Mouse (Mus musculus): ENCODE results near the gene Plekhg3.
A peak's percentile ranks its signal among the peaks of the same experiment; 100 is the strongest.

The Plekhg3 gene

GRCm38 (mm10) chr12:76530580-76531139 is at the start of gene Plekhg3:
Gene Plekhg3, plus strand, starts transcription at chr12:76530891.
- DNase-seq, result no peak

GRCm38 (mm10) chr12:76482446-76482845 is 48.2 kb upstream of the Plekhg3 start:
- no peak for DNase-seq

DNA sequence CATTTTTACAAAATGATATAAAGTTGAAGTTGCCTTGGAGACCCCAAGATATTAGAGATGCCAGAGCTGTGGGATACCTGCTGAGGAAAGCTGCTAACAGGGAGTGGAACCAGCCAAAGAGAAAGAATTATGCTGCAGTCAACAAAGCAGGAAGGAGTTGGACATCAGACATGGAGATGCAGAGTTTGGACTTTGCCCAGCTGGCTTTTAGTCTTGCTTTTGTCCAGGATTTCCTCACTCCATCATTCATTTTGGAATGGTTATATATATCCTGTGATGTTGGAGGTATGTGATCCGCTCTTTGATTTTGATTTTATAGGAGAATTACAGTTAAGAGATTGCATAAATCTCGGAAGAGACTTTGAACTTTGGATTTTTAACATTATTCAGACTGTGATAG is 47.7 kb upstream of the Plekhg3 start:
- no peak for DNase-seq

- no peak for DNase-seq
Measured at GRCm38 (mm10) chr12:76484881-76485280, 45.8 kb upstream of the Plekhg3 start.

DNA sequence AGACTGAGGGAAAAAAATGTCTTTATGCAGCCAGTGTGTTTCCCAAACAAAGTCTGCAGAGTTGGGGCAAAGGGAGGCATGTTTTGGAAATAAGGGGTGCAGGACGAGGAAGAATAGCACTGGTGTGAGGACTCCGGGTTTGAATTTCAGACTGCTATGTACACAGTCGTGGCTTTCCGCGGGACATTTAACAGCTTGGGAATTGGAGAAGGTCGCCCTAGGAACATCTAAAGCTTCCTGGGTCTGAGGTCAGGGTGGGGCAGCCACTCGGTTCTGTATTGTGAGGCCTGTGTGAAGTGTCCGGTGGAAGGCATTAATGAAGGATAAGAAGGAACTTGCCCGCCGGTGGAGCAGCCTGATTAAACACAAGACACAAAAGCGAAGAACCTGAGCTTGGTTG is 45.3 kb upstream of the Plekhg3 start:
- no peak for DNase-seq

DNA sequence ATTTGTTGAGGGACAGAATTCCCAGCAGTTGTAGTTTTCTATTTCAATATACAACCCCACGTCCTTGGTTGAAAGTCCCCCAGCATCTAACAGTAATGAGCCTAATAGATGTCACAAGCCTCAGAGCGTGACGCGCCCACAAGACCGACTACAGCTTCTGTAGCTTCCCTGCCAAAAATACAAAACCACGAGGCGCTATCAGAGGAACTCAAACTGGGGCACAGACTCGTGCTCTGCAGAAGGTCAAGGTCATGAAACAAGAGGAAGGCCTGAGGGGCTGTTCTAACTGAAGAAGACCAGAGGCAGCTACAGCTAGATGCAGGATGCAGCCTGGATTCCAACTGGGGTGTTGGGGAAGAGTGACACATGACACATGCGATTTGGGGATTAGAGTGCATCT is 43.7 kb upstream of the Plekhg3 start:
- DNase-seq, result no peak

DNA sequence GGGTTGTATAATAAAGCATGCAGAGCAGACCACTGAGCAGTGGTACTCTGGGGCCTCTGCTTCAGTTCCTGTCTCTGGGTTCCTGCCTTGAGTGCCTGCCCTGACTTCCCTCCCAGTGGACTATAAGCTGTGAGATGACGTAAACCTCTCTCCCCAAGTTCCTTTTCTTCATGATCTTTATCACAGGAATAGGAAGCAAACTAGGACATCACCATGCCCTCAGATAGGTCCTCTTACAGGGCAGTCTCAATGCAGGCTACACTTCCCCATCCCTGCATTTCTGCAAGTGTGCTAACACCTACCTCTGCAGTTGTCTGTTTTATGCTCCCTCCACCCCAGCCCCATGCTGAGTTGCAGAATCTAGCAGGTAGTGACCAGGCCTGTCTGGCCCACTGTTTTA is 39.9 kb upstream of the Plekhg3 start:
- no peak for DNase-seq

DNA sequence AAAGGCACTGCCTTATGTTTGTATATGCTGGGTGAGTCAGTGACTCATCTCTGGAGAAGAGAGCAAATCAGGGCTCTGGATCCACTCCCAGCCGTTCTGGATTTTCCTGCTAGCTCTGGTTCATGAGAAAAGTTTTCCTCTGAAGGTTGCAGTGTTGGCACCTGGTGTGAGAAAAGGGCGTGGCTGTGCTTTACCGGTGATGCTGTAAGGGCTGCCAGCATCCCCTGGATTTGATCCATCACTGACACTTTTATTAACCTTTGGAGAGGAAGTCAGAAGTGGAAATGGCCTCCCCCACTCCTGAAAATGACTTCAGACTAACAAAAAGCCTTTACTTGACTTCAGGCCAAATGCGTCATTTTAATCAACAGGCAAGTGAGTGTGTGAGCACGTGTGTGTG is 37.2 kb upstream of the Plekhg3 start:
- no peak for DNase-seq

DNA sequence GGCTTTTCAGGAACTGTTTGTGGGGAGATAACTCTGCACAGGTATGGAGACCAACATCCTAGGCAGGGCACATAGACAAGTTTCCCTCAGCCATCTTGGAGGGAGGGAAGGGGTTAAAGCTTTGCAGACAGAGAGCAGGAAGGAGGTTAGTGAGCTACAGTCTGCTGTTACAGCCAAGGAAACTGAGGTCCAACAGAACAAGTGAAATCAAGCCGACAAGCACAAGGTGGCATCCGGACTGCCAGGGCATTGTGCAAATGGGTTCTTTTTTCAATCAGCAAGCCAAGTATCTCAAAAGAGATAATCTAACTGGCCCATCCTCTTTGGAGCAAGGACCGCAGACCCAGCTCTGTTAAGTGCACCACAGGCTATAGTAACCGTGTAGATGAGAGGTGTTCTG is 35.3 kb upstream of the Plekhg3 start:
- DNase-seq, result no peak

- DNase-seq, result peak; percentile 78 to 80
Measured at GRCm38 (mm10) chr12:76496324-76496723, 34.4 kb upstream of the Plekhg3 start.

GRCm38 (mm10) chr12:76499276-76499675 is 31.4 kb upstream of the Plekhg3 start:
- DNase-seq, result no peak

GRCm38 (mm10) chr12:76500055-76500454 is 30.6 kb upstream of the Plekhg3 start:
- no peak for DNase-seq

- DNase-seq, result no peak
Measured at GRCm38 (mm10) chr12:76500896-76501295, 29.8 kb upstream of the Plekhg3 start.

DNA sequence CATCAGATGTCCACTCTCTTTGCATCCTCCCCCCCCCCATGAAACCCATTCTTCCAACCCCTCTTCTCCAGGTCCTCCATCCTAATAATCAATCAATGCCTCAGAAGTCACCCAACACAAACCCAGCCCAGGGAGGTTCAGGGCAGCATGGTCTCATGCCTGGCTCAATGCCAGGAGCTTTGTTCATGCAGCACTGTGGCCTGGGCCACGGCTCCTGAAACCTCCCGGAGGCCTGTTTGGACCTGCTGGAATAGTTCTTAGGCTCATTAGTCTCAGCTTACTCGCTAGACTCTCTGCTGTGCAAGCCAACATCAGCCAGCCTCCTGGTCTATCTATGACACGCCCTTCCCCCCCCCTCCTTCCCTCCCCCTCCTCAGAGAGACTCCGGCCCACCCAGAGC is 27.7 kb upstream of the Plekhg3 start:
- no peak for DNase-seq

- peak; percentile 37 to 53 for DNase-seq
Measured at GRCm38 (mm10) chr12:76506522-76506921, 24.2 kb upstream of the Plekhg3 start.

DNA sequence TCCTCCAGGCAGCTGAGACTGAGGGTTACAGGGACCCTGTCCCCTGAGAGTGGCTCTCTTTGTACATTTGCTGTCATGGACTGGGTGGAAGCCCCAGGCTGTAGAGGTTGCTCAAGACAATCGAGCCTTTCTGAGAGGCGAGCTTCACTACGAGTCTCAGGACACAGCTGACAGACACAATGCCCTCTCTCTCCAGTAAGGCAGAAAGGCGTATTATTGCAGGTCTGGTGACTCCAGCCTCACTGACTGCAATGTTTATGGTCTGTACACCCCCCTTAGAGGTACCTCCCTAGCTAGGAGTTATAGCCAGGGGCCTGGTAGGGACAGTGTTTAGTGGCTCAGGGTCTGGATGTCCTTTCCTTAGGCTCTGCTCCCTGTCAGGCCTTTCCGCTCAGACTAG is 22.9 kb upstream of the Plekhg3 start:
- no peak for DNase-seq

GRCm38 (mm10) chr12:76508909-76509440 is 21.7 kb upstream of the Plekhg3 start:
- DNase-seq, result no peak

GRCm38 (mm10) chr12:76512731-76513130 is 18.0 kb upstream of the Plekhg3 start:
- DNase-seq, result peak; percentile 82 to 87

DNA sequence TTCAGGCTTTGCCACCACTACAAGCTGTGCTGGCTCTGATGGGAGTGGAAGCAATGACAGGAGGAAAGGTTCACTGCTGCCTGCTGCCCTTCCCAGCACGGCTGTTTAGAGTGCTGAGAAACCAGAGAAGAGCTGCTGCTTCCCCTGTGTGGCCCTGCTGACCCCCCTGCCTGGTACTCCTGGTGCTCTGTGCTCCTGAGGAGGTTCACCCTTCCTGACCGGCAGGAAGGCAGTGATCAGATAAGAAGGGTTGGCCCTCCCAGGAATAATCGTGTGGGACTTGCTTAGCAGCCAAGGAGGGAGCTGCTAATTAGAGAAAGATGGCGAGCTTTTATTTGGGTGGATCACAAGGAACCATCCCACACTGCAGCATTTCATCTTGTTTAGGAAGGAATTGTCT is 15.8 kb upstream of the Plekhg3 start:
- peak; percentile 40 to 46 for DNase-seq

DNA sequence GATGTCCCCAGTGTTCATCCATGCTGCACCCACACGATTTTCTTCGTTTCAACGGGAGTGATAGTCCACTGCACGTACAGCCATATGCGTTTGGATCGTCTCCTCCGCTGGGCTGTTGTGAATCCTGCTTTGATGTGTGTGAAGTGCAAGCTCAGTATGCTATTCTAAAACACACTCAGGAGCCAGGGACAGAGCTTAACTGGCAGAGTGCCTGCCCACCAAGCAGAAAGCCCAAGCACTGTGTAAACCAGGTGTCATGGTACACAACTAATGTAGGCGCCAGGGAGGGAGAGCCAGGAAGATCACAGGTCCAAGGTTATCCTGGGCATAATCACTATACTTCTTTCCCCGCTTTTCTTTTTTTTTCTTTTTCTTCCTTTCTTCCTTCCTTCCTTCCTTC is 12.7 kb upstream of the Plekhg3 start:
- DNase-seq, result peak in 1 of 2 experiments; percentile 50

GRCm38 (mm10) chr12:76518909-76519842 is 11.5 kb upstream of the Plekhg3 start:
- peak; percentile 83 to 86 for DNase-seq

DNA sequence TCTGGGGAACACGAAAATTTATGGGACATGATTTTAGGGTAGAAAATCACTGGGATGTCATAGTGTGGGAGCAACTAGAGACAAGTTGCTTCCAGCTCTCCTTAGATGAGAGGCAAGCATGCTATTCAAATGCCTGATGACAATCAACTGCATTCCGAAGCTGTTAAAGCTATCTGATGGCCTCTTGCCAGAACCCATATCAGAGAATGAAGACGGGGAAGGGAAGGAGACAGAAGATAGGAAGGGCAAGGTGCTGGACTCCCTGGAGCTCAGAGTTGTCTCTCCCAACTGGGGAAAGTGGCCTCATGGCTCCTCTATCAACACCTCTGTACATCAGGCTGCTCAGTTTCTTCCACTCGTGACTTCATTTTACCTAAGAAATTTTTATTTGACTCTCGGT is 7.0 kb upstream of the Plekhg3 start:
- DNase-seq, result no peak

- DNase-seq, result no peak
Measured at GRCm38 (mm10) chr12:76524915-76525314, 5.8 kb upstream of the Plekhg3 start.

DNA sequence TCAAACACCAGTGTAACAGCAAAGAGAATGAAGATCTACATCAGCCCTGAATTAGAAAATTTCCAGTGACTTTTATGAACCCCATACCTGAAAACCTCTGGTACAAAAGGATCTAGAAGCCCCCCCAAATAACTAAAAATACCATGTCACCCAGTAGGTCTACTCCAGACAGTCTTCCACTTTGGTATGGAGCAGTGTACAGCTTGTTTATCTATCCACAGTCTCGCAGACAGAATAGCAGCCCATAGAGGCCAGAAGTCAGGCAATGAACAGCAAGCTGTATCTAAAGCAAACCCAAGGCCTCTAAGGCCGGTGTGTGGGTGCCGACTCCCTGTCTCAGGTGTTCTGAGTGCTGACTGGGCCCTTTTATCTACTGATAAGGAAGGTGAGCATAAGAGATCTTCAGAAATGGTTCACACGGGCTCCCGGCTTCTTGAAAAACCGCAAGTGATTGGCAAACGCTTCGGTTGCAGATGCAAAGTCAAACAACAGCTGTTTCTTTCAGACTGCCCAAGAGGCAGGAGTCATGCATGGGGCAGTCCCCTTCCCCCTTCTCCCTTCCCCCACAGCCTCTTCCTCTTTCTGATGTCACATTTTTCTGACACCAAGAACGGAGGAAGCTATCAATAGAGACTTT is 3.3 kb upstream of the Plekhg3 start:
- DNase-seq, result no peak
